Mouse (Mus musculus) intestine, embryonic 15.5 days (tissue): ENCODE data around the gene Diras1. TPM values are rescaled to one million over a fixed set of nuclear protein-coding genes. Genes with fewer than 3 reads are reported as not detected.
"Not testable (repeated sequence)": the region's sequence is repeated elsewhere in the genome, so short reads cannot be mapped to it uniquely, and the experiment has no call there.

Experiments
- ATAC-seq: fragments of 200-750 bp; cut with Nextera tagmentation; 2 replicates; pipeline ENCODE4 v1.8.0; 2017; ENCODE audit warnings: moderate TSS enrichment, moderate library complexity
- H3K27ac ChIP-seq: fragments of 300-500 bp; sonication (generic); 2 replicates; pipeline ENCODE4 v1.5.1; 2015; ENCODE audit warnings: mild to moderate bottlenecking, inconsistent platforms
- H3K27me3 ChIP-seq: fragments of 300-500 bp; sonication (generic); replicated peaks from 2 replicates; pipeline ENCODE4 v1.6.1; 2015; ENCODE audit warnings: inconsistent platforms
- H3K36me3 ChIP-seq: fragments of 300-500 bp; sonication (generic); 2 replicates; pipeline ENCODE4 v1.6.1; 2015; ENCODE audit warnings: inconsistent platforms
- H3K4me1 ChIP-seq: fragments of 300-500 bp; sonication (generic); replicated peaks from 2 replicates; pipeline ENCODE4 v1.6.1; 2015; ENCODE audit warnings: inconsistent platforms
- H3K4me2 ChIP-seq: fragments of 300-500 bp; sonication (generic); replicated peaks from 2 replicates; pipeline ENCODE4 v1.6.1; 2015; ENCODE audit warnings: mild to moderate bottlenecking, inconsistent platforms
- H3K4me3 ChIP-seq: fragments of 300-500 bp; sonication (generic); replicated peaks from 2 replicates; pipeline ENCODE4 v1.5.1; 2015; ENCODE audit warnings: inconsistent platforms
- H3K9ac ChIP-seq: fragments of 300-500 bp; sonication (generic); 2 replicates; pipeline ENCODE4 v1.6.1; 2015; ENCODE audit warnings: inconsistent platforms
- H3K9me3 ChIP-seq: fragments of 300-500 bp; sonication (generic); 2 replicates; pipeline ENCODE4 v1.6.1; 2016; ENCODE audit warnings: inconsistent platforms
- WGBS: fragments of 180-500 bp; shearing (Covaris S2); methylation state at CpG from one replicate; pipeline ENCODE4 v1.1.7; 2015; 5-methylcytosine and 5-hydroxymethylcytosine counted together
- polyA plus RNA-seq: library from polyadenylated mRNA; unstranded; fragments of >200 nt; fragmentation: Nextera tagmentation; extraction: Ambion mirVana; gene quantifications from 2 replicates; pipeline ENCODE4 v1.2.1, GENCODE M21; 2015

Gene Diras1
- polyA plus RNA-seq, 1 experiment from 2014 or later: 0.94 TPM

- WGBS: 60% methylated on average over 4 of the region's 4 CpGs
- Histone ChIP-seq H3K4me1 (peaks cover 8% of the 10 kb centered on the region; the same call in 1 of the 2 replicates), H3K36me3 (no peaks in the 10 kb centered on the region), H3K9ac (no peak overlapping the region), H3K27ac (no peak overlapping the region), H3K27me3 (peaks cover 3% of the 10 kb centered on the region; the same call in 1 of the 2 replicates), H3K9me3 (no peaks in the 10 kb centered on the region), H3K4me2 (peak overlapping the region; percentile 48; the same call in 1 of the 2 replicates), H3K4me3 (0 out of 2 replicates have a peak overlapping the region, but pooled peaks have one; percentile 1)
- ATAC-seq: no peak
Measured at GRCm38 (mm10) chr10:80994621-80995020, 30.8 kb downstream of the Diras1 start.

GRCm38 (mm10) chr10:80993276-80993675 is 32.2 kb downstream of the Diras1 start:
- H3K9me3 ChIP-seq: no peaks in the 10 kb centered on the region
- WGBS: 61% methylated on average over 5 of the region's 5 CpGs
- H3K4me2 ChIP-seq: no peak overlapping the region
- no peak overlapping the region for H3K27ac ChIP-seq
- H3K4me1 ChIP-seq: 0 out of 2 replicates have a peak, but pooled peaks cover 2% of the 10 kb centered on the region
- H3K27me3 ChIP-seq: peaks cover 3% of the 10 kb centered on the region; the same call in 1 of the 2 replicates
- ATAC-seq: no peak
- no peaks in the 10 kb centered on the region for H3K36me3 ChIP-seq
- no peak overlapping the region for H3K9ac ChIP-seq
- H3K4me3 ChIP-seq: no peak overlapping the region

GRCm38 (mm10) chr10:80991945-80992344 is 33.5 kb downstream of the Diras1 start:
- H3K4me3 ChIP-seq: no peak overlapping the region
- peaks cover 2% of the 10 kb centered on the region; the same call in 1 of the 2 replicates for H3K27me3 ChIP-seq
- peaks cover 5% of the 10 kb centered on the region for H3K4me1 ChIP-seq
- no peak overlapping the region for H3K9ac ChIP-seq
- no peaks in the 10 kb centered on the region for H3K9me3 ChIP-seq
- no peaks in the 10 kb centered on the region for H3K36me3 ChIP-seq
- WGBS: 80% methylated on average over 1 of the region's 1 CpGs
- no peak overlapping the region for H3K4me2 ChIP-seq
- no peak for ATAC-seq
- H3K27ac ChIP-seq: no peak overlapping the region

- 8% methylated on average over 3 of the region's 3 CpGs for WGBS
- ATAC-seq: no peak
Measured at GRCm38 (mm10) chr10:80991007-80991406, 34.5 kb downstream of the Diras1 start.

GRCm38 (mm10) chr10:80990406-80990805 is 35.1 kb downstream of the Diras1 start:
- Histone ChIP-seq H3K9me3 (no peaks in the 10 kb centered on the region), H3K27ac (no peak overlapping the region), H3K4me3 (no peak overlapping the region), H3K36me3 (no peaks in the 10 kb centered on the region), H3K4me2 (no peak overlapping the region), H3K9ac (no peak overlapping the region), H3K4me1 (peaks cover 12% of the 10 kb centered on the region), H3K27me3 (peaks cover 7% of the 10 kb centered on the region; the same call in 1 of the 2 replicates)
- no peak for ATAC-seq
- WGBS: 76% methylated on average over 7 of the region's 7 CpGs

More at GRCm38 (mm10) chr10:80991007-80991406, 34.5 kb downstream of the Diras1 start:
- no peaks in the 10 kb centered on the region for H3K9me3 ChIP-seq
- peaks cover 7% of the 10 kb centered on the region for H3K4me1 ChIP-seq
- no peak overlapping the region for H3K9ac ChIP-seq
- H3K36me3 ChIP-seq: no peaks in the 10 kb centered on the region
- H3K27ac ChIP-seq: no peak overlapping the region
- H3K4me3 ChIP-seq: no peak overlapping the region
- no peak overlapping the region for H3K4me2 ChIP-seq
- H3K27me3 ChIP-seq: peaks cover 2% of the 10 kb centered on the region; the same call in 1 of the 2 replicates

GRCm38 (mm10) chr10:80989854-80990253 is 35.6 kb downstream of the Diras1 start:
- not testable (repeated sequence) for H3K9me3 ChIP-seq, H3K9ac ChIP-seq, H3K27ac ChIP-seq, H3K36me3 ChIP-seq, H3K4me2 ChIP-seq, H3K4me3 ChIP-seq, ATAC-seq
- 58% methylated on average over 4 of the region's 4 CpGs for WGBS
- H3K4me1 ChIP-seq: peaks cover 12% of the 10 kb centered on the region
- H3K27me3 ChIP-seq: peaks cover 12% of the 10 kb centered on the region; the same call in 1 of the 2 replicates

- no peak for ATAC-seq
- H3K4me3 ChIP-seq: no peak overlapping the region
- no peaks in the 10 kb centered on the region for H3K36me3 ChIP-seq
- H3K4me2 ChIP-seq: no peak overlapping the region
- H3K9me3 ChIP-seq: no peaks in the 10 kb centered on the region
- H3K27me3 ChIP-seq: peaks cover 12% of the 10 kb centered on the region; the same call in 1 of the 2 replicates
- H3K4me1 ChIP-seq: peaks cover 12% of the 10 kb centered on the region
- H3K9ac ChIP-seq: no peak overlapping the region
- WGBS: 62% methylated on average over 6 of the region's 6 CpGs
- no peak overlapping the region for H3K27ac ChIP-seq
Measured at GRCm38 (mm10) chr10:80989446-80989845, 36.0 kb downstream of the Diras1 start.

GRCm38 (mm10) chr10:80987709-80988441 is 37.6 kb downstream of the Diras1 start:
- Histone ChIP-seq H3K4me3 (no peak overlapping the region), H3K4me2 (peak overlapping the region; percentile 22; the same call in 1 of the 2 replicates), H3K4me1 (peaks cover 12% of the 10 kb centered on the region), H3K9ac (no peak overlapping the region), H3K36me3 (no peaks in the 10 kb centered on the region), H3K27me3 (peaks cover 12% of the 10 kb centered on the region; the same call in 1 of the 2 replicates), H3K9me3 (no peaks in the 10 kb centered on the region), H3K27ac (peak overlapping the region; percentile 54; the same call in 1 of the 2 replicates)
- 11% methylated on average over 10 of the region's 10 CpGs for WGBS
- ATAC-seq: peak; percentile 84

GRCm38 (mm10) chr10:80986754-80987153 is 38.7 kb downstream of the Diras1 start:
- no peak for ATAC-seq
- H3K9me3 ChIP-seq: no peaks in the 10 kb centered on the region
- no peak overlapping the region for H3K4me2 ChIP-seq
- H3K27ac ChIP-seq: no peak overlapping the region
- H3K4me1 ChIP-seq: peaks cover 17% of the 10 kb centered on the region
- H3K36me3 ChIP-seq: no peaks in the 10 kb centered on the region
- H3K27me3 ChIP-seq: peaks cover 12% of the 10 kb centered on the region; the same call in 1 of the 2 replicates
- H3K4me3 ChIP-seq: no peak overlapping the region
- WGBS: 61% methylated on average over 6 of the region's 6 CpGs
- no peak overlapping the region for H3K9ac ChIP-seq

GRCm38 (mm10) chr10:80985970-80986701 is 39.3 kb downstream of the Diras1 start:
- WGBS: 35% methylated on average over 13 of the region's 13 CpGs
- Histone ChIP-seq H3K27me3 (peaks cover 12% of the 10 kb centered on the region; the same call in 1 of the 2 replicates), H3K9me3 (no peaks in the 10 kb centered on the region), H3K27ac (0 out of 2 replicates have a peak overlapping the region, but pooled peaks have one; percentile 11), H3K4me2 (peak overlapping the region; percentile 66), H3K9ac (peak overlapping the region; percentile 41), H3K4me1 (peaks cover 19% of the 10 kb centered on the region), H3K36me3 (no peaks in the 10 kb centered on the region), H3K4me3 (peak overlapping the region; percentile 35)
- ATAC-seq: peak; percentile 32; the same call in 1 of the 2 replicates

- 0 out of 2 replicates have a peak overlapping the region, but pooled peaks have one; percentile 11 for H3K27ac ChIP-seq
- peak overlapping the region; percentile 35 for H3K4me3 ChIP-seq
- peak; percentile 36 for ATAC-seq
- no peaks in the 10 kb centered on the region for H3K36me3 ChIP-seq
- peak overlapping the region; percentile 66 for H3K4me2 ChIP-seq
- peaks cover 12% of the 10 kb centered on the region; the same call in 1 of the 2 replicates for H3K27me3 ChIP-seq
- 10% methylated on average over 37 of the region's 37 CpGs for WGBS
- H3K9me3 ChIP-seq: no peaks in the 10 kb centered on the region
- H3K9ac ChIP-seq: peak overlapping the region; percentile 41
- H3K4me1 ChIP-seq: peaks cover 19% of the 10 kb centered on the region
Measured at GRCm38 (mm10) chr10:80985241-80985969, 40.1 kb downstream of the Diras1 start.
